Mouse (Mus musculus) liver, embryonic 14.5 days (tissue): ENCODE measurements around the gene Mc3r. TPM values are rescaled to one million over a fixed set of nuclear protein-coding genes. Genes with fewer than 3 reads are reported as not detected.

Experiments
- ATAC-seq: fragments of 200-750 bp; cut with Nextera tagmentation; 2 replicates; pipeline ENCODE4 v1.8.0; 2017; ENCODE audit warnings: moderate number of reproducible peaks, mild to moderate bottlenecking, moderate library complexity; ENCODE audit not compliant: insufficient read depth
- DNase-seq, 3 experiments: peaks; one replicate each; pipeline ENCODE4 v3.0.0-alpha.2; 2012 to 2013; ENCODE audit warnings: low read depth in 3 of 3, low spot score in 3 of 3
- H3K27ac ChIP-seq: fragments of 300-500 bp; sonication (generic); 2 replicates; pipeline ENCODE4 v1.5.1; 2014; ENCODE audit warnings: moderate library complexity, mild to moderate bottlenecking, control low read depth, inconsistent platforms
- H3K27me3 ChIP-seq: fragments of 300-500 bp; sonication (generic); 2 replicates; pipeline ENCODE4 v1.6.1; 2014; ENCODE audit warnings: mild to moderate bottlenecking, low read length, moderate library complexity; ENCODE audit not compliant: control insufficient read depth, insufficient read depth
- H3K36me3 ChIP-seq: fragments of 300-500 bp; sonication (generic); replicated peaks from 2 replicates; pipeline ENCODE4 v1.6.1; 2014; ENCODE audit warnings: low read depth; ENCODE audit not compliant: control insufficient read depth, insufficient read depth
- H3K4me1 ChIP-seq, 2 experiments: fragments of 200-500 bp in 1 of 2; fragments of 300-500 bp in 1 of 2; sonication (generic) in 1 of 2; replicated peaks; 2 replicates each; pipeline ENCODE4 v1.6.1; 2012 to 2014; ENCODE audit warnings: antibody characterized with exemption in 1 of 2, inconsistent platforms in 1 of 2, low read length in 1 of 2; ENCODE audit not compliant: control insufficient read depth in 2 of 2, insufficient read depth in 2 of 2
- H3K4me2 ChIP-seq: fragments of 300-500 bp; sonication (generic); 2 replicates; pipeline ENCODE4 v1.6.1; 2014; ENCODE audit warnings: low read depth, mild to moderate bottlenecking, control low read depth, moderate library complexity
- H3K4me3 ChIP-seq, 2 experiments: fragments of 200-500 bp in 1 of 2; fragments of 300-500 bp in 1 of 2; sonication (generic) in 1 of 2; 2 replicates each; pipeline ENCODE4 v1.5.1; 2012 to 2014; ENCODE audit warnings: low read depth in 2 of 2, low read length in 2 of 2, mild to moderate bottlenecking in 2 of 2, control low read depth in 1 of 2, inconsistent platforms in 1 of 2, moderate library complexity in 1 of 2; ENCODE audit not compliant: insufficient read depth in 1 of 2
- H3K9ac ChIP-seq: fragments of 300-500 bp; sonication (generic); replicated peaks from 2 replicates; pipeline ENCODE4 v1.6.1; 2014; ENCODE audit warnings: mild to moderate bottlenecking, control low read depth, moderate library complexity
- H3K9me3 ChIP-seq: fragments of 300-500 bp; sonication (generic); 2 replicates; pipeline ENCODE4 v1.6.1; 2016; ENCODE audit warnings: low read length, mixed read lengths; ENCODE audit not compliant: control insufficient read depth
- CTCF ChIP-seq: IDR thresholded peaks from 2 replicates; pipeline ENCODE4 v1.5.1; 2016; ENCODE audit warnings: antibody characterized with exemption, low read depth, control low read depth
- EP300 ChIP-seq: IDR thresholded peaks from 2 replicates; pipeline ENCODE4 v1.6.1; 2016; ENCODE audit warnings: antibody characterized with exemption, low read depth
- WGBS: fragments of 180-500 bp; shearing (Covaris S2); extraction: QIAGEN DNeasy Blood & Tissue Kit; methylation state at CpG from one replicate; pipeline ENCODE4 v1.1.7; 2014; ENCODE audit not compliant: insufficient replicate concordance; 5-methylcytosine and 5-hydroxymethylcytosine counted together
- polyA plus RNA-seq, 2 experiments: library from polyadenylated mRNA; depleted of rRNA in 1 of 2; stranded (reverse) in 1 of 2; unstranded in 1 of 2; fragments of >200 nt; fragmentation: Nextera tagmentation in 1 of 2; extraction: Ambion mirVana in 1 of 2; gene quantifications; 2 replicates each; pipeline versions ENCODE4 v1.2.1 to v1.2.3; 2012 to 2014

The Mc3r gene
- polyA plus RNA-seq, 2 experiments: not detected

DNA sequence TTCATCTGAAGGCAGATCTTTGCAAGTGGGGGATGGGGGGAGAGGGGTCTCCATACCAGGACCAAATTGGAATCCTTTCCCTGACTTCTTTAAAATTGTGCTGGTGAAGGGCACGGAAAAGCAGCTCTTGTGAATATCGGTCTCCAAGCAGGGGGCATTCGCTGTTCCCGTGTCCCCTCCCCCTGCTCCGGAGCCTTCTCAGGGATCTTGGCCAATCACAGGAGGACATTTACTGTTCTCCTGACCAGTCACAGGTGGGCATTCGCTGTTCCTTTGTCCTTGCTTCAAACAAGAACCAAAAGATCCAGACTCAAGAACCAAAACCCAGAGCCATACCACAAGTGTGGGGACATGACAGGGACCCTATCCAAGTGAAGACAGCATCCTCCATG is 25.9 kb upstream of the Mc3r start:
- 18% methylated on average over 6 of the region's 6 CpGs for WGBS

DNA sequence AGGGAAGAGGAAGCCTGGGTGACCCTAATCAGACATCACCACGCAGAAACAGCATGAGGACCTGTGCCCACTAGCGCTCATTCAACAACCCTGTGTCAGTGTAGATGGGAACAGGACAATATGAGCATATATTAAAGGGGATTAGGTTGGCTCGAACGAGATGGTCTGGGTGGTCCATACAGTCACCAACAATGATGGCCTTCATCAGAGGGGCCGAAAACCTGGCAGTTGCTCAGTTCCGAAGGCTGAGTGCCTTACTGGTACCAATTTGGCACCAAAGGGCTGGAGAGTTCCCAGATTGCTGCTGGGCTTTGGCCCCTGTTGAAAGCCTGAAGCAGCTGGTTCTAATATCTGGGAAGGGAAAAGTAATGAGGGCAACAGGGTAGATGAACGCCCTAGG is 25.4 kb upstream of the Mc3r start:
- Histone ChIP-seq H3K4me3 (no peak overlapping the region), H3K27me3 (no peaks in the 10 kb centered on the region), H3K27ac (no peak overlapping the region), H3K9ac (no peak overlapping the region), H3K9me3 (no peaks in the 10 kb centered on the region), H3K4me1 (no peaks in the 10 kb centered on the region), H3K36me3 (no peaks in the 10 kb centered on the region), H3K4me2 (no peak overlapping the region)
- TF ChIP-seq CTCF (no peak), EP300 (no peak)
- 56% methylated on average over 7 of the region's 7 CpGs for WGBS
- no peak for DNase-seq
- ATAC-seq: no peak

More for the DNA sequence above, 25.9 kb upstream of the Mc3r start:
- DNase-seq: no peak
- no peak for TF ChIP-seq CTCF
- no peak for TF ChIP-seq EP300
- Histone ChIP-seq H3K4me2 (no peak overlapping the region), H3K4me1 (no peaks in the 10 kb centered on the region), H3K27ac (no peak overlapping the region), H3K4me3 (no peak overlapping the region), H3K36me3 (no peaks in the 10 kb centered on the region), H3K9ac (no peak overlapping the region), H3K9me3 (no peaks in the 10 kb centered on the region), H3K27me3 (no peaks in the 10 kb centered on the region)
- no peak for ATAC-seq

DNA sequence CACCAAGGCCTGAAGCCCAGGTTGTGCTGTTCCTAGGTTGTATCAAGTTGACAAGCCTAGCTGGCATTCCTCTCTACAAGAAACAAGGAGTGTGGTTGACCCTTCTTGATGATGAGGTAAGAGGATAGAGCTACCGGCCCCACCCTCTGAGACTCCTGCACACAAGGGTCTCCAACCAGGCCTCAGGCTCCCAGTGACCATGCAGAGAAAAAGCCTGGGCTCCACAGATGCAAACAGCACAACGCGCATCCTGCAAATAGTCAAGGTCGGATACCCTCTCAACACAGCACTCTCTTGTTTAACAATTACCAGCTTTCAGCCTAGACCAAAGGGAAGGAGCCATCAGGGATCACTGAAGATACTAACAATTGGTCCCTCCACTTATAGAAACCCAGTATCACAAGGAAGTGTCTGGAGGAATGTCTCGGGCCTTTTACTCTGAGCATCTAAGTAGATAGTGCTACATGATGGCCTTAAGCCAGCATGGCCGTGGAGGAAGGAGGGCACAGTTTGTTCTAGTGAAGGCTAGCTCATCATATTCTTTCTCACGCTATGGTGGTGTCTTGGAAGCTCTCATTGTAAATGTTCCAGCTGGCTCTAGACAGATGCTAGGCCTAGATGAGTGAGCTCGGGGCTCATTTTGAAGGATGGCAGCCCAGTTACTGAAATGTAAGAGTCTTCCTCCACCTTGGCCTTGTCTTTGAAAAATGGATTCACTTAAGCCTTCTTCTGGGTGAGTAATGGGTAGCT is 24.7 kb upstream of the Mc3r start:
- no peaks in the 10 kb centered on the region for H3K4me1 ChIP-seq
- no peaks in the 10 kb centered on the region for H3K36me3 ChIP-seq
- DNase-seq (no peak), ATAC-seq (no peak)
- H3K4me2 ChIP-seq: no peak overlapping the region
- WGBS: 64% methylated on average over 8 of the region's 8 CpGs
- no peak overlapping the region for H3K27ac ChIP-seq
- H3K9me3 ChIP-seq: no peaks in the 10 kb centered on the region
- H3K27me3 ChIP-seq: no peaks in the 10 kb centered on the region
- TF ChIP-seq EP300: no peak
- TF ChIP-seq CTCF: no peak
- no peak overlapping the region for H3K4me3 ChIP-seq
- no peak overlapping the region for H3K9ac ChIP-seq

DNA sequence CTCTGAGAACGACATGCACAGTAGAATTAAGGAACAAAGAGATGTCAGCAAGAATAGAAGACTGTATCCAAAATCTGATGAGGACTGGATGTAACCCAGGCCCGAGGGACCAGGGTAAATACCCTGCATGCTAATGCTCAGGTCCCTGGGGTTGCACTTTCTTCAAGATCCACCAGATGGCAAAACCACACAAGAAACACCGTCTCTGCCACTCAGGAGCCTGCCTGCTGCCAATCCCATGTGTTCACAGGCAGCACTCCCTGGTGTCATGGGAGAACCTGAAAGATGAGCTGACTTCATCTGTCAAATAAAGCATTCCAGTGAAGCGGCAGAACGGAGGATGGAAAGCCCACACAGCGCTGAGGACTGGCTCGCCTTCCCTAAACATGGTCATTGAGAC is 21.3 kb upstream of the Mc3r start:
- 39% methylated on average over 7 of the region's 7 CpGs for WGBS
- no peak overlapping the region for H3K4me2 ChIP-seq
- DNase-seq: no peak

DNA sequence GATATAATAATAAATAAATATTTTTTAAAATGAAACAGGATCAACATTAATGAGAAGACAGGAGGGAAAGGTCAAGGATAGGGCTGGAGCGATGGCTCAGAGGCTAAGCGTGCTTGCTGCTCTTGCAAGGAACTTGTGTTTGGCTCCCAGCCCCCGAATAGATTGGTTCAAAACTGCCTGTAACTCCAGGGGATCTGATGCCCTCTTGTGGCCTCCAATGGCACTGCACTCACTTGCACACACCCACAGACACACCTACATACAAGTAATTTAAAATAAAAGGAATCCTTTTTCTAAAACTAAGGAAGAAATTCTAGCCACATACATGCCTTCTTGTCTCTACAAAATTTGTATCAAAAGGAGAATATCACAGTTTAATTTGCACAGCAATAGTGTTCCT is 20.5 kb upstream of the Mc3r start:
- no peak for TF ChIP-seq EP300
- peak; percentile 72 for TF ChIP-seq CTCF
- H3K9ac ChIP-seq: no peak overlapping the region
- no peaks in the 10 kb centered on the region for H3K27me3 ChIP-seq
- H3K36me3 ChIP-seq: no peaks in the 10 kb centered on the region
- ATAC-seq (no peak), DNase-seq (no peak)
- no peak overlapping the region for H3K4me2 ChIP-seq
- H3K4me1 ChIP-seq: no peaks in the 10 kb centered on the region
- WGBS: 77% methylated on average over 3 of the region's 3 CpGs
- H3K4me3 ChIP-seq: no peak overlapping the region
- no peaks in the 10 kb centered on the region for H3K9me3 ChIP-seq
- no peak overlapping the region for H3K27ac ChIP-seq

More for the DNA sequence above, 21.3 kb upstream of the Mc3r start:
- no peak overlapping the region for H3K27ac ChIP-seq
- no peak overlapping the region for H3K4me3 ChIP-seq
- H3K4me1 ChIP-seq: no peaks in the 10 kb centered on the region
- no peak for ATAC-seq
- H3K9ac ChIP-seq: no peak overlapping the region
- no peaks in the 10 kb centered on the region for H3K36me3 ChIP-seq
- H3K9me3 ChIP-seq: no peaks in the 10 kb centered on the region
- no peaks in the 10 kb centered on the region for H3K27me3 ChIP-seq
- no peak for TF ChIP-seq EP300
- peak; percentile 67 for TF ChIP-seq CTCF
